ENCODE assay signal across 33 mouse cellular contexts in the genomic region with DNA sequence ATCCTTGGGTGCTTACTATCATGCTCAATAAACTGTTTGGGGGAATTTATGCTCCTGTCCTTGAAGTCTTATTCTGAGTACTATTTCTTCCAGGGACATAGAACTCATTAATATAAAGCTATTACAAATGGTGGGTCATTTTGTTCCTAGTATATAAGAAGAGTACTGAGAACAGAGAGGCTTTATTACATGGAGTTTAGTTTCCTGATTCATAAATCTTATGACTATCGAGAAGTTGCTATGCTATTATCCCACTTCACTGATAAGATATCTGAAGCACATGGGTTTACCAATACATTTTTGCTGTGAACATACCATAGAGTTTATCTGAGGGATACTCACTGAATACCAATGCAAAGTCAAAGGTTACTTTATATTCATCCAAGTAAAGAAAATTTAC.
"Had no signal": no experiment of that assay in that cellular context is flagged by ENCODE, and none has a peak within 500 bp of the region (broad histone marks: within the 10 kb centered on the region; RNA-seq: fewer than 3 reads in every experiment).

No protein-coding gene starts in this region.

- H3K27me3 ChIP-seq: heart, embryonic 12.5 days; heart, embryonic 13.5 days; heart, embryonic 15.5 days; hindbrain, embryonic 12.5 days; hindbrain, embryonic 13.5 days; hindbrain, embryonic 15.5 days; kidney, embryonic 15.5 days had no signal

- H3K4me2 ChIP-seq: heart, embryonic 11.5 days; heart, embryonic 12.5 days; heart, embryonic 13.5 days; heart, embryonic 15.5 days; hindbrain, embryonic 12.5 days; hindbrain, embryonic 13.5 days; hindbrain, embryonic 14.5 days; hindbrain, embryonic 15.5 days; kidney, embryonic 15.5 days had no signal

- H3K4me3 ChIP-seq: heart, embryonic 10.5 days; heart, embryonic 12.5 days; heart, embryonic 13.5 days; heart, embryonic 15.5 days; hindbrain, embryonic 10.5 days; hindbrain, embryonic 12.5 days; hindbrain, embryonic 13.5 days; hindbrain, embryonic 15.5 days; kidney, embryonic 15.5 days; layer of hippocampus, adult 2 months; left cerebral cortex, adult 2 months had no signal

- ATAC-seq: hindbrain, embryonic 16.5 days; hindbrain, postnatal 0 days; inflammation-experienced regulatory T-cells, adult 6 months had no signal

- H3K27ac ChIP-seq: heart, embryonic 10.5 days; heart, embryonic 13.5 days; heart, embryonic 15.5 days; hindbrain, embryonic 10.5 days; hindbrain, embryonic 12.5 days; hindbrain, embryonic 13.5 days; hindbrain, embryonic 14.5 days; hindbrain, embryonic 15.5 days; hindbrain, postnatal 0 days; kidney, embryonic 15.5 days; kidney, postnatal 0 days; layer of hippocampus, adult 2 months; left cerebral cortex, adult 2 months had no signal

- H3K9me3 ChIP-seq: heart, embryonic 10.5 days; heart, embryonic 12.5 days; heart, embryonic 13.5 days; heart, embryonic 15.5 days; hindbrain, embryonic 10.5 days; hindbrain, embryonic 12.5 days; hindbrain, embryonic 13.5 days; hindbrain, embryonic 15.5 days; kidney, embryonic 15.5 days had no signal

- H3K9ac ChIP-seq: heart, embryonic 12.5 days; heart, embryonic 13.5 days; heart, embryonic 15.5 days; hindbrain, embryonic 12.5 days; hindbrain, embryonic 13.5 days; hindbrain, embryonic 14.5 days; hindbrain, embryonic 15.5 days; kidney, embryonic 15.5 days had no signal

- H3K36me3 ChIP-seq: heart, embryonic 10.5 days; heart, embryonic 12.5 days; heart, embryonic 13.5 days; heart, embryonic 15.5 days; hindbrain, embryonic 10.5 days; hindbrain, embryonic 12.5 days; hindbrain, embryonic 13.5 days; hindbrain, embryonic 15.5 days; kidney, embryonic 15.5 days had no signal

- DNase-seq: heart, postnatal 10 days; heart, postnatal 14 days; heart, postnatal 36 days; heart, postnatal 4 days; kidney, adult 11 months; kidney, adult 18-20 months; kidney, adult 2 months; kidney, adult 8-10 months; kidney, adult 9 months; kidney, postnatal 10 days; kidney, postnatal 14 days; kidney, postnatal 25 days; kidney, postnatal 36 days; kidney, postnatal 4 days; layer of hippocampus, adult 9-11 months; layer of hippocampus, postnatal 36 days had no signal

- H3K4me1 ChIP-seq: heart, embryonic 10.5 days; heart, embryonic 12.5 days; heart, embryonic 13.5 days; heart, embryonic 15.5 days; hindbrain, embryonic 10.5 days; hindbrain, embryonic 12.5 days; hindbrain, embryonic 13.5 days; hindbrain, embryonic 15.5 days; kidney, embryonic 15.5 days had no signal
